Mouse (Mus musculus): Measurements from ENCODE around the gene Pnpo. TPM values are rescaled to one million over a fixed set of nuclear protein-coding genes. Genes with fewer than 3 reads are reported as not detected.

The Pnpo gene
- total and polyA plus RNA-seq, 2 experiments, result 113 to 175 TPM

- H3K9ac ChIP-seq (ENCODE audit: low read depth, low read length), result peak overlapping the region; percentile 5; the same call in 1 of the 2 replicates
- peak overlapping the region; percentile 43 for H3K27ac ChIP-seq (replicated peaks; ENCODE audit: insufficient read depth, low read depth, low read length)
- no peak for DNase-seq (ENCODE audit: extremely low read depth, low read depth, low spot score)
- peaks cover 20% of the 10 kb centered on the region for H3K4me1 ChIP-seq (ENCODE audit: control insufficient read depth, insufficient read depth, low read length)
- H3K27me3 ChIP-seq (ENCODE audit: control insufficient read depth, insufficient read depth, low read length), result no peaks in the 10 kb centered on the region
- H3K36me3 ChIP-seq (ENCODE audit: control insufficient read depth, insufficient read depth, low read length), result no peaks in the 10 kb centered on the region
- H3K4me3 ChIP-seq (ENCODE audit: insufficient read depth, low read depth, low read length), result no peak overlapping the region
- TF ChIP-seq CTCF (IDR thresholded peaks at IDR 0.05; ENCODE audit: low read depth, low read length), result no peak
- no peak for TF ChIP-seq POLR2A (IDR thresholded peaks at IDR 0.05; ENCODE audit: extremely low read depth, insufficient read depth, low read length)
- H3K79me2 ChIP-seq (ENCODE audit: control insufficient read depth, insufficient read depth, low read length), result peaks cover 7% of the 10 kb centered on the region; the same call in 1 of the 2 replicates
- WGBS, result 50% methylated on average over 6 of the region's 6 CpGs
Observed at GRCm38 (mm10) chr11:96968476-96968875, 24.7 kb upstream of the Pnpo start.

GRCm38 (mm10) chr11:96967544-96968269 lies 23.9 kb upstream of the Pnpo start:
- TF ChIP-seq CTCF (IDR thresholded peaks at IDR 0.05; ENCODE audit: low read depth, low read length), result no peak
- TF ChIP-seq POLR2A (IDR thresholded peaks at IDR 0.05; ENCODE audit: extremely low read depth, insufficient read depth, low read length), result no peak
- Histone ChIP-seq H3K27ac (replicated peaks; ENCODE audit: insufficient read depth, low read depth, low read length) (peak overlapping the region; percentile 77), H3K79me2 (ENCODE audit: control insufficient read depth, insufficient read depth, low read length) (peaks cover 7% of the 10 kb centered on the region; the same call in 1 of the 2 replicates), H3K4me3 (ENCODE audit: insufficient read depth, low read depth, low read length) (peak overlapping the region; percentile 45), H3K4me1 (ENCODE audit: control insufficient read depth, insufficient read depth, low read length) (peaks cover 20% of the 10 kb centered on the region), H3K27me3 (ENCODE audit: control insufficient read depth, insufficient read depth, low read length) (no peaks in the 10 kb centered on the region), H3K36me3 (ENCODE audit: control insufficient read depth, insufficient read depth, low read length) (no peaks in the 10 kb centered on the region), H3K9ac (ENCODE audit: low read depth, low read length) (peak overlapping the region; percentile 29)
- 36% methylated on average over 11 of the region's 11 CpGs for WGBS
- peak; percentile 42 for DNase-seq (ENCODE audit: extremely low read depth, low read depth, low spot score)

GRCm38 (mm10) chr11:96966914-96967543 lies 23.2 kb upstream of the Pnpo start:
- Histone ChIP-seq H3K27me3 (ENCODE audit: control insufficient read depth, insufficient read depth, low read length) (no peaks in the 10 kb centered on the region), H3K79me2 (ENCODE audit: control insufficient read depth, insufficient read depth, low read length) (peaks cover 3% of the 10 kb centered on the region; the same call in 1 of the 2 replicates), H3K27ac (replicated peaks; ENCODE audit: insufficient read depth, low read depth, low read length) (peak overlapping the region; percentile 77), H3K4me3 (ENCODE audit: insufficient read depth, low read depth, low read length) (peak overlapping the region; percentile 45), H3K36me3 (ENCODE audit: control insufficient read depth, insufficient read depth, low read length) (no peaks in the 10 kb centered on the region; the same call in 1 of the 2 replicates), H3K9ac (ENCODE audit: low read depth, low read length) (peak overlapping the region; percentile 29), H3K4me1 (ENCODE audit: control insufficient read depth, insufficient read depth, low read length) (peaks cover 20% of the 10 kb centered on the region)
- under 1% methylated on average over 13 of the region's 13 CpGs for WGBS
- TF ChIP-seq CTCF (IDR thresholded peaks at IDR 0.05; ENCODE audit: low read depth, low read length) (no peak), POLR2A (IDR thresholded peaks at IDR 0.05; ENCODE audit: extremely low read depth, insufficient read depth, low read length) (no peak)
- peak; percentile 91 for DNase-seq (ENCODE audit: extremely low read depth, low read depth, low spot score)

GRCm38 (mm10) chr11:96966172-96966571 lies 22.4 kb upstream of the Pnpo start:
- peaks cover 20% of the 10 kb centered on the region for H3K4me1 ChIP-seq (ENCODE audit: control insufficient read depth, insufficient read depth, low read length)
- peaks cover 3% of the 10 kb centered on the region; the same call in 1 of the 2 replicates for H3K79me2 ChIP-seq (ENCODE audit: control insufficient read depth, insufficient read depth, low read length)
- DNase-seq (ENCODE audit: extremely low read depth, low read depth, low spot score), result no peak
- TF ChIP-seq POLR2A (IDR thresholded peaks at IDR 0.05; ENCODE audit: extremely low read depth, insufficient read depth, low read length) (no peak), CTCF (IDR thresholded peaks at IDR 0.05; ENCODE audit: low read depth, low read length) (no peak)
- no peak overlapping the region for H3K9ac ChIP-seq (ENCODE audit: low read depth, low read length)
- no peaks in the 10 kb centered on the region; the same call in 1 of the 2 replicates for H3K36me3 ChIP-seq (ENCODE audit: control insufficient read depth, insufficient read depth, low read length)
- WGBS, result 68% methylated on average over 3 of the region's 3 CpGs
- no peak overlapping the region for H3K4me3 ChIP-seq (ENCODE audit: insufficient read depth, low read depth, low read length)
- H3K27me3 ChIP-seq (ENCODE audit: control insufficient read depth, insufficient read depth, low read length), result no peaks in the 10 kb centered on the region
- 0 out of 2 replicates have a peak overlapping the region, but pooled peaks have one; percentile 31 for H3K27ac ChIP-seq (replicated peaks; ENCODE audit: insufficient read depth, low read depth, low read length)

- Histone ChIP-seq H3K9ac (ENCODE audit: low read depth, low read length) (no peak overlapping the region), H3K4me1 (ENCODE audit: control insufficient read depth, insufficient read depth, low read length) (peaks cover 8% of the 10 kb centered on the region), H3K79me2 (ENCODE audit: control insufficient read depth, insufficient read depth, low read length) (no peaks in the 10 kb centered on the region), H3K4me3 (ENCODE audit: insufficient read depth, low read depth, low read length) (no peak overlapping the region), H3K27ac (replicated peaks; ENCODE audit: insufficient read depth, low read depth, low read length) (no peak overlapping the region), H3K36me3 (ENCODE audit: control insufficient read depth, insufficient read depth, low read length) (no peaks in the 10 kb centered on the region; the same call in 1 of the 2 replicates), H3K27me3 (ENCODE audit: control insufficient read depth, insufficient read depth, low read length) (no peaks in the 10 kb centered on the region)
- DNase-seq (ENCODE audit: extremely low read depth, low read depth, low spot score), result peak; percentile 71
- 5% methylated on average over 8 of the region's 8 CpGs for WGBS
- TF ChIP-seq CTCF (IDR thresholded peaks at IDR 0.05; ENCODE audit: low read depth, low read length), result peak; percentile 94
- no peak for TF ChIP-seq POLR2A (IDR thresholded peaks at IDR 0.05; ENCODE audit: extremely low read depth, insufficient read depth, low read length)
Observed at GRCm38 (mm10) chr11:96963580-96963979, 19.8 kb upstream of the Pnpo start.

All from liver, adult 2 months (tissue).